Mouse (Mus musculus) heart, postnatal 0 days (tissue): ENCODE data around the gene Slc13a3.
"Not testable (repeated sequence)": the region's sequence is repeated elsewhere in the genome, so short reads cannot be mapped to it uniquely, and the experiment has no call there.

Experiments used
- CTCF ChIP-seq: IDR thresholded peaks from 2 replicates; pipeline ENCODE4 v1.5.1; 2016; ENCODE audit warnings: antibody characterized with exemption, control low read depth, low read depth
- EP300 ChIP-seq: IDR thresholded peaks from 2 replicates; pipeline ENCODE4 v1.6.1; 2016; ENCODE audit warnings: antibody characterized with exemption, low read depth

GRCm38 (mm10) chr2:165510914-165511458 lies 38.0 kb upstream of the Slc13a3 start:
- not testable (repeated sequence) for TF ChIP-seq CTCF, EP300
